Mouse (Mus musculus): ENCODE data around the gene Lmntd1.
"Not testable (repeated sequence)": the region's sequence is repeated elsewhere in the genome, so short reads cannot be mapped to it uniquely, and the experiment has no call there.

The Lmntd1 gene

DNA sequence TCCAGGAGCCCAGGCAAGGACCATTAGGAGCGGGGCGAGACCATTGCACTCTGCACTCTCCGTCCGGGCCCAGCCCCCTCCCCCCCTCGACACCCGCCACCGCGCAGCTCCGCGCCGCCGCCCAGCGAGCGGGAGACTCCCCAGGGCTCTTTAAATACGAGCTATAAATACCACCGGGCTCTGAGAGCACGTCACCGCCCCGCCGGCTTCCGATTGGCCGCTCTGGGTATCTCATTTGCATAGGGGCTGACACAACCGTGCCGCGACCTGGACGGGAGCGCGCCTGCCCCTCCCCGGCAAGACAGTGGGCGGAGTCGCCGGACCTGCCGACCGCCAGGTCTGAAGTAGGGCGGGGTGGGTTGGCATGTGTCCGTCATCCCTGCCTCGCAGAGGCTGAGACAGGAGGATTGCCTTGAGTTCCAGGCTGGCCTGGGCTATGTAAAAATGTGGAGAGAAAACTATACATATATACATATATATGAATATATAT is 273.4 kb downstream of the Lmntd1 start:
- DNase-seq, result peak; percentile 95

DNA sequence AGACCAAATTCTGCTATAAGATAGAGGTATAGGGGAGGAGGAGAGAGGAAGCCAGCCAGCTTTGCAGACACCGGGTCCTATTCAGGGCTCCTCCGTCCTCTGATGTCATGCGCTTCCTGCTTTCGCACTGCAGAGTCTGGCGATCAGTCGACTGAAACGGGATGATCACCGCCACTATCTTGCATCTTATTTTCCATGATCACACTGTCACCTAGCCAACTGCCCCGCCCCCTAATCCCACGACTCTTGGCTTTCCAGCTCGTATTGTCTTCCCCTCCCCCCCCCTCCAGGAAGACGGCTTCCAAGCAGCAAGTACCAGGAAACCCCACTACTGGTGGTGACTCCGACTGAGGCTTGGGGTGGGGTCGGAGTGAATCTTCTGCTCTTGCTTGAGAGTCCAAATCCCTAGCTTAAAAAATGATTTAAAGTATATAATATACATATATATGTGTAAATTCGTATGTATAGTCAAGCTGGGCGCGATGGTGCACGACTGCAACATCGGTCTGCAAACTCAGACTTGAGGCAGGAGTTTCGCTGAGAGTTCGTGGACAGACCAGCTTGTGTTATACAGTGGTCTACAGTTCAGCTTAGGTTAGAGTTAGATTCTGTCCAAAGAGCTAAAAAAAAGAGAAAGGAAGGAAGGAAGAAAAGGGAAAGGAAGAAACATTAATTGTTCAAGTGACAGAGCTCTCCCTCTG is 274.0 kb downstream of the Lmntd1 start:
- DNase-seq, result peak; percentile 71 to 81

GRCm38 (mm10) chr6:145338571-145339294 is 275.4 kb downstream of the Lmntd1 start:
- no peak for DNase-seq

GRCm38 (mm10) chr6:145337521-145337920 is 276.6 kb downstream of the Lmntd1 start:
- not testable (repeated sequence) for DNase-seq

GRCm38 (mm10) chr6:145335876-145336768 is 278.0 kb downstream of the Lmntd1 start:
- no peak for DNase-seq

DNA sequence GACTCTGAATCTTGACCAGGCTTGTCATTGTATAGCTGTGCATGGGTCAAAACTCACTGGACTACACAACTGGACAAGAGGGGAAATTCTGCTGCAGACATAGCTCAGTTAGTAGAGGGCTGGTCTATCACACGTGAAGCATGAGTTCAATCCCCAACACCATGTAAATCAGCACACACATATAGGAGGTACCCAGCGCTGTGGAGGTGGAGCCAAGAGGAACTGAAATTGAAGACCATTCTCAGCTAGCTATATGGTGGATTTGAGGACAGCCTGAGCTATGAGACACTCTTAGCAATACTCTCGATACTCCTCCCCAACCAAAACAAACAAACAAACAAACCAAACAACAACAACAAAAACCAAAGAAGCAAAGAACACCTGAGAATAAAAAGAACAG is 279.9 kb downstream of the Lmntd1 start:
- no peak for DNase-seq

DNA sequence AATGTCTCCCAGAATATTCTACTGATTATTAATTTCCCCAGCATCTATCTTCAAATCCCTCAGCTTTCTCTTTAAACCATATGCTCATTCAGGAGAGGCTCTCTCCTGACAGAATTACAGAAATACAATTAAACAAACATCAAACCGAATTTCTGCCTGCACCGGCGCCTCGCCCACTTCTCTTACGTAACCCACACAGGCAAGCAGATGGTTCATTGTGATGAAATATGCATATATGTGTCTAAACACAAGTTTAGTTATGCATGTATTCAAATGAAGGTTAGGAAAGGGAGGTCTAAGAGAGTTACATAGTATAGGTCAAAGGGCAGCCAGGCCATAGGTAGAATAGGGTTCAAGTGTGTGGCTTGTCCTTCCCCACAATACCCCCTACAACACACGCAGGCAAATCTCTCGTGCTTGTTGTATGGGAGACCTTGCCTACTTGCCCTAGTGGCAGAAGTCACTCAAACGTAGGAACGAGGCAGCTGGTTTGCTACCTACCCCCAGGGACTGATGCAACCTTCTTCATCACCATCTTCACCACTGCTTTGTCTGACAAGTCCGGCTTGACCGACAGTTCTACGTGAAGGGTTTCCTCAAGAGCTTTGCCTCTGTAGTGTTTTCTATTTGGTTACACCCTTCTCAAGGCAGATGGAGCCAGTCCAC is 287.8 kb downstream of the Lmntd1 start:
- no peak for DNase-seq

GRCm38 (mm10) chr6:145325095-145325494 is 289.0 kb downstream of the Lmntd1 start:
- no peak for DNase-seq

DNA sequence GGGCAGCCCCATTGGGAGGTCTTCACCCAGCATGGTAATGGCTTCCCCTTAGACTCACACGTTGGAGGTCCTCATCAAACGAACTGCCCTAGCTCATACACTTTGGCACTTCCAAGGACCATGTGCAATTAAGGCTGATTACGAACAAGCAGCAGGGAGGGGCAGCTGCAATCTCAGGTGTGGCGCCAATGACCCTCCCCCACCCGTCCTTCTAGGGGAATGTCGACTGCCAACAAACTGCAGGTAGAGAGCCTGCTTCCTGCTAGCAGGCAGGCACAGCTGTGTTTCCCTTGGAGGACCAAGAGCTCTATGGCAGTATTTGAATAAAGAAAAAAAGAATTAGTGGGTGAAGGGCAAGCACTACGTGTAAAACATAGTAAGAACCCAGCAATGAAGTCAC is 289.6 kb downstream of the Lmntd1 start:
- no peak for DNase-seq

DNA sequence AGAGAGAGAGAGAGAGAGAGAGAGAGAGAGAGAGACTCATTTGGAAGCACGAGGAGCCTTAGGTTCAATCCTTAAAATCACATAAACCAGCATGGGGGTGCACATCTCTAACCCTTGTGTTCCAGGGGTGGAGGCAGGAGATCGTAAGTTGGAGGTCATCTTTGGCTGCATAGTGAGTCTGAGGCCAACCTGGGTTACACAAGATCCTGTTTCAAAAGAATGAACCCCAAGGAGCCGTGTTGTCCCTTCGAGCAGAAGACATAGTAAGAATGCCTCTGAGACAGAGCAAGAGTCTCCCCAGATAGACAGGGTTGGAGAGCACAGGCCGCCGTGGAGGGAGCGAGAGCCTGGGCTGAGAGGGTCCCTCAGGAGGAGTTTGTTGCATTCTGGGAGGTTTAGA is 291.9 kb downstream of the Lmntd1 start:
- no peak for DNase-seq

GRCm38 (mm10) chr6:145320156-145320555 is 294.0 kb downstream of the Lmntd1 start:
- DNase-seq, result no peak

Data from cerebellum, postnatal 14 days (tissue).